Mouse (Mus musculus) heart, adult 9 months (tissue): ENCODE data around the gene 4931408C20Rik.
A peak's percentile ranks its signal among the peaks of the same experiment; 100 is the strongest.

ENCODE experiments used
- DNase-seq, 2 experiments: peaks; one replicate each; pipeline ENCODE4 v3.0.0; 2022; ENCODE audit warnings: low spot score in 2 of 2

Gene 4931408C20Rik

GRCm38 (mm10) chr1:26686842-26687760 lies at the start of gene 4931408C20Rik:
TSS of gene 4931408C20Rik (minus strand) at chr1:26687460.
- peak; percentile 20 to 21 for DNase-seq

GRCm38 (mm10) chr1:26687926-26688325 lies 666 bp upstream of the 4931408C20Rik start:
- DNase-seq, result no peak

- no peak for DNase-seq
Observed at GRCm38 (mm10) chr1:26685952-26686693, 1.1 kb downstream of the 4931408C20Rik start.

GRCm38 (mm10) chr1:26685383-26685782 lies 1.9 kb downstream of the 4931408C20Rik start:
- DNase-seq, result no peak

GRCm38 (mm10) chr1:26649704-26650388 lies 37.4 kb downstream of the 4931408C20Rik start:
- no peak for DNase-seq

- DNase-seq, result no peak
Observed at GRCm38 (mm10) chr1:26636051-26636450, 51.2 kb downstream of the 4931408C20Rik start.
